Mouse (Mus musculus): Measurements from ENCODE around the gene Tgfb2. TPM values are rescaled to one million over a fixed set of nuclear protein-coding genes. Genes with fewer than 3 reads are reported as not detected.

Tgfb2 gene
- polyA plus RNA-seq, 1 experiment from 2014 or later = 21.5 TPM

GRCm38 (mm10) chr1:186604124-186604523 lies 101.7 kb downstream of the Tgfb2 start:
- WGBS = 92% methylated on average over 5 of the region's 5 CpGs
- ATAC-seq (replicated peaks; ENCODE audit: low FRiP score, low TSS enrichment, low read depth) = no peak

GRCm38 (mm10) chr1:186588226-186588625 lies 117.6 kb downstream of the Tgfb2 start:
- H3K4me1 ChIP-seq (replicated peaks; ENCODE audit: control insufficient read depth, insufficient read depth, low read length) = 0 out of 2 replicates have a peak, but pooled peaks cover 4% of the 10 kb centered on the region
- no peak overlapping the region for H3K4me3 ChIP-seq (ENCODE audit: low read depth, low read length)
- no peaks in the 10 kb centered on the region for H3K36me3 ChIP-seq (ENCODE audit: control insufficient read depth, insufficient read depth, low read length)
- no peak overlapping the region for H3K4me2 ChIP-seq (ENCODE audit: low read length)
- no peaks in the 10 kb centered on the region for H3K9me3 ChIP-seq (ENCODE audit: control insufficient read depth, low read length)
- no peaks in the 10 kb centered on the region for H3K27me3 ChIP-seq (replicated peaks; ENCODE audit: control insufficient read depth, insufficient read depth, low read length)
- WGBS = 89% methylated on average over 2 of the region's 2 CpGs
- no peak overlapping the region for H3K27ac ChIP-seq (ENCODE audit: low read depth)
- ATAC-seq (replicated peaks; ENCODE audit: low FRiP score, low TSS enrichment, low read depth) (no peak), DNase-seq (ENCODE audit: low spot score) (no peak)
- H3K9ac ChIP-seq (ENCODE audit: low read length) = no peak overlapping the region

More at GRCm38 (mm10) chr1:186604124-186604523, 101.7 kb downstream of the Tgfb2 start:
- Histone ChIP-seq H3K4me1 (replicated peaks; ENCODE audit: control insufficient read depth, insufficient read depth, low read length) (0 out of 2 replicates have a peak, but pooled peaks cover 5% of the 10 kb centered on the region), H3K9ac (ENCODE audit: low read length) (no peak overlapping the region), H3K4me2 (ENCODE audit: low read length) (no peak overlapping the region), H3K9me3 (ENCODE audit: control insufficient read depth, low read length) (no peaks in the 10 kb centered on the region), H3K27ac (ENCODE audit: low read depth) (no peak overlapping the region), H3K4me3 (ENCODE audit: low read depth, low read length) (no peak overlapping the region), H3K27me3 (replicated peaks; ENCODE audit: control insufficient read depth, insufficient read depth, low read length) (no peaks in the 10 kb centered on the region), H3K36me3 (ENCODE audit: control insufficient read depth, insufficient read depth, low read length) (no peaks in the 10 kb centered on the region)
- DNase-seq (ENCODE audit: low spot score) = no peak

GRCm38 (mm10) chr1:186587065-186587804 lies 118.6 kb downstream of the Tgfb2 start:
- Histone ChIP-seq H3K4me2 (ENCODE audit: low read length) (no peak overlapping the region), H3K4me1 (replicated peaks; ENCODE audit: control insufficient read depth, insufficient read depth, low read length) (0 out of 2 replicates have a peak, but pooled peaks cover 4% of the 10 kb centered on the region), H3K4me3 (ENCODE audit: low read depth, low read length) (no peak overlapping the region), H3K27me3 (replicated peaks; ENCODE audit: control insufficient read depth, insufficient read depth, low read length) (no peaks in the 10 kb centered on the region), H3K9me3 (ENCODE audit: control insufficient read depth, low read length) (no peaks in the 10 kb centered on the region), H3K27ac (ENCODE audit: low read depth) (no peak overlapping the region), H3K9ac (ENCODE audit: low read length) (no peak overlapping the region), H3K36me3 (ENCODE audit: control insufficient read depth, insufficient read depth, low read length) (no peaks in the 10 kb centered on the region)
- DNase-seq (ENCODE audit: low spot score) (no peak), ATAC-seq (replicated peaks; ENCODE audit: low FRiP score, low TSS enrichment, low read depth) (no peak)
- 73% methylated on average over 8 of the region's 8 CpGs for WGBS

- no peaks in the 10 kb centered on the region for H3K36me3 ChIP-seq (ENCODE audit: control insufficient read depth, insufficient read depth, low read length)
- H3K9me3 ChIP-seq (ENCODE audit: control insufficient read depth, low read length) = no peaks in the 10 kb centered on the region
- WGBS = 51% methylated on average over 2 of the region's 2 CpGs
- H3K4me2 ChIP-seq (ENCODE audit: low read length) = no peak overlapping the region
- no peak overlapping the region for H3K4me3 ChIP-seq (ENCODE audit: low read depth, low read length)
- DNase-seq (ENCODE audit: low spot score) (no peak), ATAC-seq (replicated peaks; ENCODE audit: low FRiP score, low TSS enrichment, low read depth) (no peak)
- 0 out of 2 replicates have a peak, but pooled peaks cover 4% of the 10 kb centered on the region for H3K4me1 ChIP-seq (replicated peaks; ENCODE audit: control insufficient read depth, insufficient read depth, low read length)
- no peak overlapping the region for H3K9ac ChIP-seq (ENCODE audit: low read length)
- H3K27me3 ChIP-seq (replicated peaks; ENCODE audit: control insufficient read depth, insufficient read depth, low read length) = no peaks in the 10 kb centered on the region
- no peak overlapping the region for H3K27ac ChIP-seq (ENCODE audit: low read depth)
Observed at GRCm38 (mm10) chr1:186585571-186586164, 120.1 kb downstream of the Tgfb2 start.

GRCm38 (mm10) chr1:186583933-186584332 lies 121.9 kb downstream of the Tgfb2 start:
- Histone ChIP-seq H3K4me1 (replicated peaks; ENCODE audit: control insufficient read depth, insufficient read depth, low read length) (0 out of 2 replicates have a peak, but pooled peaks cover 4% of the 10 kb centered on the region), H3K4me2 (ENCODE audit: low read length) (no peak overlapping the region), H3K36me3 (ENCODE audit: control insufficient read depth, insufficient read depth, low read length) (no peaks in the 10 kb centered on the region), H3K27ac (ENCODE audit: low read depth) (no peak overlapping the region), H3K27me3 (replicated peaks; ENCODE audit: control insufficient read depth, insufficient read depth, low read length) (no peaks in the 10 kb centered on the region), H3K9ac (ENCODE audit: low read length) (no peak overlapping the region), H3K9me3 (ENCODE audit: control insufficient read depth, low read length) (no peaks in the 10 kb centered on the region), H3K4me3 (ENCODE audit: low read depth, low read length) (no peak overlapping the region)
- DNase-seq (ENCODE audit: low spot score) (no peak), ATAC-seq (replicated peaks; ENCODE audit: low FRiP score, low TSS enrichment, low read depth) (no peak)

GRCm38 (mm10) chr1:186582113-186582512 lies 123.7 kb downstream of the Tgfb2 start:
- DNase-seq (ENCODE audit: low spot score) = no peak

GRCm38 (mm10) chr1:186581666-186582065 lies 124.1 kb downstream of the Tgfb2 start:
- Histone ChIP-seq H3K4me1 (replicated peaks; ENCODE audit: control insufficient read depth, insufficient read depth, low read length) (0 out of 2 replicates have a peak, but pooled peaks cover 4% of the 10 kb centered on the region), H3K4me3 (ENCODE audit: low read depth, low read length) (no peak overlapping the region), H3K4me2 (ENCODE audit: low read length) (no peak overlapping the region), H3K9ac (ENCODE audit: low read length) (no peak overlapping the region), H3K9me3 (ENCODE audit: control insufficient read depth, low read length) (no peaks in the 10 kb centered on the region), H3K27ac (ENCODE audit: low read depth) (no peak overlapping the region), H3K27me3 (replicated peaks; ENCODE audit: control insufficient read depth, insufficient read depth, low read length) (no peaks in the 10 kb centered on the region), H3K36me3 (ENCODE audit: control insufficient read depth, insufficient read depth, low read length) (no peaks in the 10 kb centered on the region)
- ATAC-seq (replicated peaks; ENCODE audit: low FRiP score, low TSS enrichment, low read depth) (no peak), DNase-seq (ENCODE audit: low spot score) (no peak)
- 44% methylated on average over 2 of the region's 2 CpGs for WGBS

More at GRCm38 (mm10) chr1:186582113-186582512, 123.7 kb downstream of the Tgfb2 start:
- H3K27ac ChIP-seq (ENCODE audit: low read depth) = no peak overlapping the region
- 0 out of 2 replicates have a peak, but pooled peaks cover 4% of the 10 kb centered on the region for H3K4me1 ChIP-seq (replicated peaks; ENCODE audit: control insufficient read depth, insufficient read depth, low read length)
- H3K9ac ChIP-seq (ENCODE audit: low read length) = no peak overlapping the region
- H3K4me2 ChIP-seq (ENCODE audit: low read length) = no peak overlapping the region
- H3K9me3 ChIP-seq (ENCODE audit: control insufficient read depth, low read length) = no peaks in the 10 kb centered on the region
- no peak overlapping the region for H3K4me3 ChIP-seq (ENCODE audit: low read depth, low read length)
- H3K27me3 ChIP-seq (replicated peaks; ENCODE audit: control insufficient read depth, insufficient read depth, low read length) = no peaks in the 10 kb centered on the region
- no peaks in the 10 kb centered on the region for H3K36me3 ChIP-seq (ENCODE audit: control insufficient read depth, insufficient read depth, low read length)
- no peak for ATAC-seq (replicated peaks; ENCODE audit: low FRiP score, low TSS enrichment, low read depth)
- WGBS = 70% methylated on average over 6 of the region's 6 CpGs

- no peak for ATAC-seq (replicated peaks; ENCODE audit: low FRiP score, low TSS enrichment, low read depth)
- H3K27ac ChIP-seq (ENCODE audit: low read depth) = no peak overlapping the region
- H3K27me3 ChIP-seq (replicated peaks; ENCODE audit: control insufficient read depth, insufficient read depth, low read length) = no peaks in the 10 kb centered on the region
- 0 out of 2 replicates have a peak, but pooled peaks cover 4% of the 10 kb centered on the region for H3K4me1 ChIP-seq (replicated peaks; ENCODE audit: control insufficient read depth, insufficient read depth, low read length)
- WGBS = 89% methylated on average over 2 of the region's 2 CpGs
- no peak overlapping the region for H3K4me3 ChIP-seq (ENCODE audit: low read depth, low read length)
- H3K4me2 ChIP-seq (ENCODE audit: low read length) = no peak overlapping the region
- H3K9me3 ChIP-seq (ENCODE audit: control insufficient read depth, low read length) = no peaks in the 10 kb centered on the region
- no peak for DNase-seq (ENCODE audit: low spot score)
- H3K36me3 ChIP-seq (ENCODE audit: control insufficient read depth, insufficient read depth, low read length) = no peaks in the 10 kb centered on the region
- no peak overlapping the region for H3K9ac ChIP-seq (ENCODE audit: low read length)
Observed at GRCm38 (mm10) chr1:186581114-186581513, 124.7 kb downstream of the Tgfb2 start.
